Mouse (Mus musculus) Patski (cell line): Measurements from ENCODE around the gene Raf1. TPM values are rescaled to one million over a fixed set of nuclear protein-coding genes. Genes with fewer than 3 reads are reported as not detected.

Source experiments
- ATAC-seq: fragments of 100-300 bp; one replicate; pipeline ENCODE4 v1.8.0; 2021
- CTCF ChIA-PET: fragments of 350-600 bp; sonication (Branson Sonifier 250); formaldehyde crosslinking; loops from one replicate; lab custom pipeline; 2022; ENCODE audit warnings: inconsistent platforms; lab: Charles Lee
- POLR2A ChIA-PET: fragments of 350-600 bp; sonication (Branson Sonifier 250); formaldehyde crosslinking; loops from one replicate; lab custom pipeline; 2022; ENCODE audit warnings: antibody characterized with exemption, inconsistent platforms; lab: Charles Lee
- DNase-seq: peaks from one replicate; pipeline ENCODE4 v3.0.0-alpha.2; 2011; ENCODE audit warnings: low read depth, low spot score
- H3K27me3 ChIP-seq: fragments of 371-371 bp; one replicate; pipeline ENCODE4 v1.5.1; 2021
- CTCF ChIP-seq: fragments of 100-300 bp; IDR thresholded peaks from one replicate; pipeline ENCODE4 v1.5.1; 2021
- in situ Hi-C: fragments of 300-500 bp; cut with MboI; formaldehyde crosslinking; loops from 3 replicates; pipeline ENCODE4 v1.11.1; 2018; ENCODE audit warnings: low pct_unique_long_range_greater_than_20kb, mixed read lengths
- polyA plus RNA-seq: library from polyadenylated mRNA; unstranded; gene quantifications from one replicate; pipeline ENCODE4 v1.2.3, GENCODE M21; 2021

The Raf1 gene
- polyA plus RNA-seq, 1 experiment from 2014 or later: 96.8 TPM

DNA sequence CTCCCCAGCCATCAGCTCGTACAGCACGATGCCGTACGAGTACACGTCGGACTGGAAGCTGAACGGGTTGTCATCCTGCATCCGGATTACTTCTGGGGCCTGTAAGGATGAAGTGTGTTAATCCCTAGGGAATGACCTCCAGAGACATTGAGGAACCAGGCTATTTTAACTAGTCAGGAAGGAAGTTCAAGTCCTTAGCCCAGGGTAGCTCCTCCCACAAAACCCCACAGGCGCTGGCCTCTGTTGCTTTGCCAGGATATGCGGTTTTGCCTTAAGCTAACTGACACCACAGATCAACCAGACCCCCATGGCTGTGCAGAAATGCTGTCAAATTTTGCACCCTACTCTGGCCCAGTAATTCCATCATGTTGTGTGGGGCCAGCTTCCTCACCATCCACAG is 56.6 kb downstream of the Raf1 start:
- no peak for TF ChIP-seq CTCF
- no peaks in the 10 kb centered on the region for H3K27me3 ChIP-seq
- in situ Hi-C loops: no loop called here
- CTCF ChIA-PET: interaction anchor here (0.8 to 3.5 kb wide), 4 partner anchors 11 to 59 kb away, joined by 3 to 23 read pairs (median 5); no protein-coding TSS in a partner anchor
- no peak for ATAC-seq
- DNase-seq: no peak
- POLR2A ChIA-PET: interaction anchor here (0.6 to 0.7 kb wide), 2 partner anchors 9 to 151 kb away, joined by 3 to 4 read pairs; no protein-coding TSS in a partner anchor

DNA sequence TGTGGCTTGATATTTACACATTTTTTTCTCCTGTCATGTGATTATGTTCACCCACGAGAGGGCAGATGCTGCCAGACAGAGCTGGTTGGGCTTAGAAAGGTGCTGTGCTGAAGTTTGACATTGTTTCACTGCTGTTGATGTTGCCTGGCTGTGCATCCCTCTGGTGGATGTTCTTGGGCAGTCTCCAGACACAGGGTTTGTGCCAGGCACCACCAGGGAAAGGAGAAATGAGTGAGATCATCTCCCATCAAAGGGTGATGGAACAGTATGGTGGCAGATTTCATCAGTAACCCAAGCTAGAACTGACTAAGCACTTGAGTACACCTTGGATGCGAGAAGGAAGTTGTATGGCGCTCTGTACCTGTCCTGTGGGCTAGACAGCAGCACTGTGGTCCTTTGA is 60.5 kb downstream of the Raf1 start:
- DNase-seq (no peak), ATAC-seq (no peak)
- H3K27me3 ChIP-seq: no peaks in the 10 kb centered on the region
- no peak for TF ChIP-seq CTCF
- POLR2A ChIA-PET: interaction anchor here (0.8 kb wide), 1 partner anchor 10 kb away, joined by 4 read pairs; no protein-coding TSS in a partner anchor
- CTCF ChIA-PET: interaction anchor here (1.1 kb wide), 1 partner anchor 42 kb away, joined by 3 read pairs; no protein-coding TSS in a partner anchor
- in situ Hi-C loops: no loop called here

DNA sequence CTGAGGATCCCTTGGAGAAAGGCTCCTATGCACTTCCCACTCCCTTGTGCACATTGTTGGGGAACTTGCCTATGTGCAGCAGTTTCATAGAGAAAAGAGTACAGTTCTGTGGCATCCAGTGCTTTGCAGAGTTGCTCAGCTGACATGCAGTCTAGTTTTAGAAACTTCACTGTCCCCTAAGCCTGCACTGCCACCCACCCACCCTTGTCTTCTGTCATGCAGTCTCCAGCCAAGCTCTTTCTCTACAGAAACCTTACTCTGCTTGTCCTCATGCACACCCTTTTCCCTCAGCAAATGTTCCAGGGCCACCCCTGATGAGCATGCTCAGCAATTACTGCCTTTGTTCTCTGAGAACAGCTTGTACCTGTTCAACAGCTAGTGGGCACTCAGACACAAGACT is 62.6 kb downstream of the Raf1 start:
- in situ Hi-C loops: no loop called here
- ChIA-PET POLR2A (no interaction called here), CTCF (interaction anchor here (1.5 kb wide), 1 partner anchor 9 kb away, joined by 4 read pairs; no protein-coding TSS in a partner anchor)
- ATAC-seq (no peak), DNase-seq (no peak)
- no peak for TF ChIP-seq CTCF
- H3K27me3 ChIP-seq: no peaks in the 10 kb centered on the region

DNA sequence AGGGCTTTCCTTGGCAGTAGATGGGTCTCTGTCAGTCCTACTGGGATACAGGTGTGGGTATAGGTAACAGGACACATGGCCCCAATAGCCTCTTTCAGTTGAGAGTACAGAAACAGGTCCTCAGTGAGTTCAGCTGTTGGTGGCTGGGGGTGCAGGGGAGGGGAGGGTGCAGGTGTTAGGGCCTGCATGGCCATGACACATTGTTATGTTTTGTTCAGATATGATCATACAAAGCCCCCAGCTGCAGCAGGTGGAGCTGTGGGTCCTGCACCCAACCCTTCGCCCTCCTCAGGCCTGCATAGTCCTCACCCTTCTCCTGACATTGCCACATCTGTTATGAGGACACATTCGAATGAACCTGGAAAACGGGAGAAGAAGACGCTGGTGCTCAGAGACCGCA is 66.1 kb downstream of the Raf1 start:
- ATAC-seq: no peak
- POLR2A ChIA-PET: no interaction called here
- CTCF ChIA-PET: interaction anchor here (1.3 to 2.9 kb wide), 3 partner anchors 10 to 60 kb away, joined by 3 to 23 read pairs (median 6); no protein-coding TSS in a partner anchor
- in situ Hi-C loops: no loop called here
- no peaks in the 10 kb centered on the region for H3K27me3 ChIP-seq
- TF ChIP-seq CTCF: no peak
- DNase-seq: no peak

- CTCF ChIA-PET: interaction anchor here (0.6 to 2.9 kb wide), 7 partner anchors 9 to 194 kb away, joined by 3 to 23 read pairs (median 3); no protein-coding TSS in a partner anchor
- POLR2A ChIA-PET: no interaction called here
- ATAC-seq (no peak), DNase-seq (no peak)
- TF ChIP-seq CTCF: peak; percentile 77
- no peaks in the 10 kb centered on the region for H3K27me3 ChIP-seq
- in situ Hi-C loops: no loop called here
These were observed 67.3 kb downstream of the Raf1 start for GRCm38 (mm10) chr6:115609121-115609520.

DNA sequence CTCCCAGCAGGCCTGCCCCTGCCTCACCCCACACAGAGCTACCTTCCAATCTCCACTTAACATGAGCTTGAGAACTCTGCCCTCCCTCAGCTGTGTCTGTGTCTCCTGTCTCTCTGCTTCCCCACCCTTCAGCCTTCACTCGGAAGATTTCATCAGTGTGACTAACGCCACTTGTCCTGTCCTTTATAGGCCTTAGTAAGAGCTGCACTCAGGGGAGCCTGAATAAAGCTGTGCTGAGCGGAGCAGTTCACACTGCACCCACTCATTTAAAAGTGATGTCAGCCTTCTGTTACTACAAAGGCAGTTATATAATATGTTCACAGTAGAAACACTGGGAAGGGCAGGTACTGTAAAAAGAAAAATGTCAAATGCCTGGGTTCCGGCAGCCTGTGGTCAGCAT is 69.0 kb downstream of the Raf1 start:
- no peak for TF ChIP-seq CTCF
- ATAC-seq (no peak), DNase-seq (no peak)
- H3K27me3 ChIP-seq: no peaks in the 10 kb centered on the region
- POLR2A ChIA-PET: interaction anchor here (0.6 to 0.9 kb wide), 3 partner anchors 10 to 66 kb away, joined by 3 to 5 read pairs (median 3); no protein-coding TSS in a partner anchor
- CTCF ChIA-PET: interaction anchor here (0.7 to 2.9 kb wide), 4 partner anchors 13 to 35 kb away, joined by 3 to 23 read pairs (median 4); no protein-coding TSS in a partner anchor
- in situ Hi-C loops: no loop called here

- ATAC-seq: no peak
- in situ Hi-C loops: no loop called here
- DNase-seq: no peak
- CTCF ChIA-PET: interaction anchor here (0.7 to 1.6 kb wide), 2 partner anchors 16 to 51 kb away, joined by 3 to 4 read pairs; no protein-coding TSS in a partner anchor
- POLR2A ChIA-PET: interaction anchor here (0.5 to 1.0 kb wide), 2 partner anchors 10 to 415 kb away, joined by 3 to 4 read pairs; no protein-coding TSS in a partner anchor
- TF ChIP-seq CTCF: no peak
- no peaks in the 10 kb centered on the region for H3K27me3 ChIP-seq
These were observed 70.0 kb downstream of the Raf1 start for GRCm38 (mm10) chr6:115606461-115606860.

GRCm38 (mm10) chr6:115601715-115602523 is 74.5 kb downstream of the Raf1 start, which contains the start of gene Mkrn2:
Gene Mkrn2 (plus strand): TSS chr6:115601902.
- ChIA-PET POLR2A (interaction anchor here (1.0 kb wide), 1 partner anchor 75 kb away, joined by 3 read pairs; the partner anchor contains the start of gene Raf1), CTCF (interaction anchor here (1.2 kb wide), 1 partner anchor 55 kb away, joined by 4 read pairs; no protein-coding TSS in a partner anchor)
- in situ Hi-C loops: no loop called here
- TF ChIP-seq CTCF: no peak
- ATAC-seq (peak; percentile 86), DNase-seq (no peak)
- no peaks in the 10 kb centered on the region for H3K27me3 ChIP-seq

GRCm38 (mm10) chr6:115601322-115601714 is 75.1 kb downstream of the Raf1 start:
- ATAC-seq: no peak
- in situ Hi-C loops: no loop called here

DNA sequence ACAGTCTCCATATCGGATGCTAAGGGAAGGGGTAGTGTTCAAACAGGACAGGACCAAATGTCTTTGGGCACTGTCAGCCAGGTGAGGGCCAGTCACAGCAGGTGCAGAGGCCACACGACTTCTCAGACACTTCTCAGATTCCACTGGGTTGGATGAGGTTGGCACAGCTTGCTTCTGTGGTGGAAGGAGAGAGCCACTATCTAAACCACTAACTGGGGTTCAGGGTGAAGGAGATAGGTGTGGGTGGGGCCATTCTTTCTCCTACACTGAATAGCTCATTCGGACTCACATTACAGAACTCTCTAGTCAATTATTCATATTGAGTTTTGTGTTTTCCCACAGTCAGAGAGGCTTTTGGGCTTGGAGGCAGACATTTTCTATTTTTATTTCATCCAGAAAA is 80.8 kb downstream of the Raf1 start:
- in situ Hi-C loops: no loop called here
- ChIA-PET POLR2A (no interaction called here), CTCF (no interaction called here)
- no peak for ATAC-seq
- H3K27me3 ChIP-seq: no peaks in the 10 kb centered on the region
- no peak for DNase-seq
- TF ChIP-seq CTCF: no peak

More at GRCm38 (mm10) chr6:115601322-115601714, 75.1 kb downstream of the Raf1 start:
- ChIA-PET POLR2A (no interaction called here), CTCF (no interaction called here)
- no peak for DNase-seq
- TF ChIP-seq CTCF: peak; percentile 19
- H3K27me3 ChIP-seq: no peaks in the 10 kb centered on the region
